Mouse (Mus musculus) lung, adult 18-20 months (tissue): ENCODE data around the gene Sugp1.
"Not testable (repeated sequence)": the region's sequence is repeated elsewhere in the genome, so short reads cannot be mapped to it uniquely, and the experiment has no call there.

Experiments used
- DNase-seq, 2 experiments: peaks; one replicate each; pipeline ENCODE4 v3.0.0; 2022; ENCODE audit warnings: mixed read lengths in 2 of 2

Sugp1 gene

DNA sequence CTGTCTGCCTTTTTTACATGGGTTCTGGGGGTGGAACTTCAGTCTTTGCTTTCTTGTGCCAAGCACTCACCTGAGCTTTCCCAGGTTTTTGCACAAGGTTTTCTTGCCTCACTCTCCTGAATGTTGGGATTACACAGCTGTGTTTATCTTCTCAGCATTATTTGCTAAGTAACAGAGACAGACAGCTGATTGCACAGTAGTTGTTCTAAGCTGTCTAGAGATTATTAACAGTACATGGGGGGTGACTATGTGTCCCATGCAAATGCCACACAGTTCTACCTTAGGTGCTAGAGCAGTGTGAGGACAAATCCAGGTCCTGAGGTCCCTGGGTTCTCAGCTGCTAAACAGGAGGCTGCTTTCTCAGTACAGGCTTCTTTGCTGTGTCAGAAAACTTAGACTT is 7.0 kb downstream of the Sugp1 start:
- no peak for DNase-seq

DNA sequence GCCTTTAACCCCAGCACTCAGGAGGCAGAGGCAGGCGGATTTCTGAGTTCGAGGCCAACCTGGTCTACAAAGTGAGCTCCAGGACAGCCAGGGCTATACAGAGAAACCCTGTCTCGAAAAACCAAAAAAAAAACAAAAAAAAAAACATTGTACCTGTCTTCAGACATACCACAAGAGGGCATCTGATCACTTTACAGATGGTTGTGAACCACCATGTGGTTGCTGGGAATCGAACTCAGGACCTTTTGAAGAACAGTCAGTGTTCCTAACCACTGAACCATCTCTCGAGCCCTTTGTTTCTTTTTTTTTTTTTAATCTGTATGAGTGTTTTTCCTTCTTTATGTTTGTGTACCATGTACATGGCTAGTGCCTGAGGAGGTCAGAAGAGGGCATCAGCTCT is 7.8 kb downstream of the Sugp1 start:
- DNase-seq: not testable (repeated sequence)

DNA sequence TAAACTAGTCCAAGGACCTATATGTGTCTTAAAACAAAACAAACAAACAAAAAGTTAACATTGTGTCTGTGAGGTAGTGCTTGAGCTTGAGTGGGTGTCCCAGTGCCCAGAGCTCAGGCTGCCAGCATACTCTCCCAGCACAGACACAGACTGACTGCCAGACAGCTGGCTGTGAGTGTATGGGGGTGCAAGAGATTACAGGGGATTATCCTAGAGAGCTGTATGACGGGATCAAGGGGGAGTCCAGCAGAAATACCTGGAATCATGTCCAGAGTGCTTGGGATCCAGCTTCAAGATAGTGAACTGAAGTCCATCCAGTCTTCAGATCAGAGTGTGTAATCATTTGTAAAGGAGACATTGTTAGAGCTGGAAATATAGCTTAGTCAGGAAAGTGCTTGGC is 15.1 kb downstream of the Sugp1 start:
- no peak for DNase-seq

DNA sequence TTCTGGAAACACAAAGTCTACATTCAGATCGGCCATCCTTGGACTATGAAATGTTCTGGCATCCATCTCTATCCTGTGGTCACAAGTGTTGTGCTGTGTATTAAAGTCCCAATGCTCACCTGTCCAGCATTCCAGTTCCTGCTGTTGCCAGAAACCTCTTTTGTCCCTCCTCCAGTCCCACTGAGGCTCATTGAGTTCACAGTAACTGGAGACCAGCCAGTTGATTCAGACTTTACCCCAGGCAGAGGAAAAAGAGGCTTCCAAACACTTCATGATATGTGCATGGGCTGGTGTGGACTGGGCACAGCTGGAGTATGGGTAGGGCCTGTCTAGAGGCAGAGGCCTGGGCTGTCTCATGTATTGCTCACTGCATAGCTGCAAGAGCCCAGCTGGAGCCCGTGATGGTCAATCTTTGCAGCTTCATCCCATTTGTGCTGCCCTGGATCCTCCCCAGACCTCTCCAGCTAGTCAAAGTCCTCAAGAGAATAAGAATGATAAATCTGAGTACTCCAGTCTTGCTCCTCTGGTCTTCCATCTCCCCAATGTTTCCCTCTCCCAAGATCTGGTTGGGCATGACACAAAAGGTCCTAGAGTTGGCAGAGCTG is 29.3 kb downstream of the Sugp1 start:
- DNase-seq: no peak

DNA sequence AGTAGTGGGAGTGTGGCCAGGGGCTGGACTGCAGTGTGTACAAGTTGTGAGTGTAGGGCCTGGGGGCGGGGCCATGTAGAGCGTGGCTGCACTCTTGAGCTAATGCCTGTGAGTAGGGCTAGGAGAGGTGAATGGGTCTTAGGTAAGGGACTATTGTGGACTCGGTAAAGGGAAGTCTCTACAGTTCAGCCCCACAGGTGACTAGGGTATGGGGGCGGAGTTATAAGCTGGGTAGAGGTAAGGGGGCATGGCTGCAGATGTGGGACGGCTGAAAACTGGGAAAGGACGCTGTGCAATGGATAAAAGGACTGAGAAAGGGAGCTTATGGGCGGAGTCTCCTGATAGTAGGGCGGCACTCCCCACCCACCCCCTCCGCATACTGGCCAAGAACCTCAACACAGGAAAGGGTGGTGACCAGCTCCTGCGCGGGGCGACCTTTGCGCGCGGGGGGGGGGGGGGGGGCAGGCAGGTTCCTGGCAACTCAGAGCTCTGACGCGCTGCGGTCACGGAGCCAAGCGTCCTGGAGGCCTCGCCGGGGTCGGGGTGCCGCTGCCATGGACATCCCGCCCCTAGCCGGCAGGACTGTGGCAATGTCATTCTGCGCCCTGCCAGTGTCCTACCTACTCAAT is 29.9 kb downstream of the Sugp1 start, which contains the start of gene Tm6sf2:
TSS of gene Tm6sf2 (plus strand) at position 484 of the 629 bp plus-strand sequence.
- DNase-seq: peak; percentile 52 to 74

DNA sequence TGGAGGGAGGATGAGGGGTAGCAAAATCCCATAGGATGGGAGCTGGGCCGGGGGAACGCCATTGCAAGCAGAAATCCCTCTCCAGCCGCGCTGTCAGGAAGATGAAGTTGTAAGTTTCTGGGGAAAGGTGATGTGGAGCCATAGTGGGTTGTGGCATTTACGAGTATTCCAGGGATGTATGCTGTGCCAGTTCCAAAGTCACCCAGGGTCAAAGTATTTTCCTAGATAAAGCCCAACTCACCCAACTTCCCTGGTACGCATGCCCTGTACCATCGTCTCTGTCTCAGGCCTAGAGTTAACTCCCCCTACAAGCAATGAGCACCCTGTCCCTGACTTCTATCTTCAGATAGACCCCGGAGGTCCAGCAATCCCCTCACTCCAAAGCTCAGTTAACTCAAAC is 30.5 kb downstream of the Sugp1 start:
- DNase-seq: no peak

DNA sequence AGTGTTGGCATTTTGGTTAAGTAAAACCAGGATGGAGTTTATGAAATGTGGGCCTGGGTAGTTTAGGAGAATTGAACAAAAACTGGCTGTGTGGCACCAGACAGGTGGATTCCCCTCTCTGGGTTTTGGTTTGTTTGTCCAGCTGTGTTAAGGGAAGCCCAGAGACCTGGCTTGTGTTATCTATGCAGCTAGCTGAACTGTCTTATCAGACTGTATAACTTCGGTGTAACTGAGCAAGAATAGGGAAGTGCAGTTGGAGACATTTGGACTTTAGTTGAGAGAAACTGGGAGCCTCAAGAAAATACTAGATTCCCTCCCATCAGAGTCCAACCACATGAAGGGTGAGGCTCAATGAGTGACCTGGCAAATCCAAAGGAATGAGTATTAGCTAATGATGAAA is 31.1 kb downstream of the Sugp1 start:
- DNase-seq: no peak

DNA sequence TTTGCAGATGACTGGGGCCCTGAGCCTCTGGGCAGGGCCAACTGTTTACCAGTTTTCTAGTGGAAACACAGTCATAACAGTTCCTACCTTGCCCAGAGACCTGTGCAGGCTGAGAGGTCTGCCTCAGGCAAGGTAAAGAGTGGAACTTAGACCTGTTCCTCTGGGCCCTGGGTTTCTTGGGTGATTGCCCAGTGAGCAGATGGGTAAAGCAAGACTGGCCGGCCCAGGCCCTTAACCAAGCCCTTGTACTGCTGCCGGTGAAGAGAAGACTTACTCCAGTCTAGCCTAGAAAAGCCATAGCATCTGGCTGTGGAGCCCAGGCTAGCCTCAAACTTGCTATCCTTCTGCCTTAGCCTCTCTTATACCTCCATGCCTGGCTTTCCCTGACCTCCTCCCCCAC is 39.4 kb downstream of the Sugp1 start:
- DNase-seq: no peak

DNA sequence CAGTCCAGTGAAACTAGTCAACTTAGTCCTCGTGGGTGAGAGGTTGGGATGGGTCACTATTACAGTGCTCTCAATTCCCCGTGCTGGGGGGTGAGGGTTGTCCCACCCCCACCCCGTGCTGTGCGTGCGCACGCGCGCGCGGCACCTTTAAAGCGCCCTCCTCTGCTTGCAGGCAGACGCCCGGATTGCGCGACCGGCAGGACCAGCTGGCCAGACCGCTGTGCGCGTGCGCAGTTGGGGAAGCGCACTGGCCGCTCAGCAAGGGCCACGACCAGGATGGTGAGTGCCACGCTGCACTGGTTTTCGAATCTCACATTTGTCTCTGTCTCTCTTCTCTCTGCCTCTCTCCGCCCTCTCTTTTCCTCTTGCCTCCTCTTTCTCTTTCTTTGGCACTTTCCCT is 40.7 kb downstream of the Sugp1 start, which contains the start of gene Hapln4:
TSS of gene Hapln4 (plus strand) at position 173 of the 400 bp plus-strand sequence.
- DNase-seq: peak; percentile 35 to 54

DNA sequence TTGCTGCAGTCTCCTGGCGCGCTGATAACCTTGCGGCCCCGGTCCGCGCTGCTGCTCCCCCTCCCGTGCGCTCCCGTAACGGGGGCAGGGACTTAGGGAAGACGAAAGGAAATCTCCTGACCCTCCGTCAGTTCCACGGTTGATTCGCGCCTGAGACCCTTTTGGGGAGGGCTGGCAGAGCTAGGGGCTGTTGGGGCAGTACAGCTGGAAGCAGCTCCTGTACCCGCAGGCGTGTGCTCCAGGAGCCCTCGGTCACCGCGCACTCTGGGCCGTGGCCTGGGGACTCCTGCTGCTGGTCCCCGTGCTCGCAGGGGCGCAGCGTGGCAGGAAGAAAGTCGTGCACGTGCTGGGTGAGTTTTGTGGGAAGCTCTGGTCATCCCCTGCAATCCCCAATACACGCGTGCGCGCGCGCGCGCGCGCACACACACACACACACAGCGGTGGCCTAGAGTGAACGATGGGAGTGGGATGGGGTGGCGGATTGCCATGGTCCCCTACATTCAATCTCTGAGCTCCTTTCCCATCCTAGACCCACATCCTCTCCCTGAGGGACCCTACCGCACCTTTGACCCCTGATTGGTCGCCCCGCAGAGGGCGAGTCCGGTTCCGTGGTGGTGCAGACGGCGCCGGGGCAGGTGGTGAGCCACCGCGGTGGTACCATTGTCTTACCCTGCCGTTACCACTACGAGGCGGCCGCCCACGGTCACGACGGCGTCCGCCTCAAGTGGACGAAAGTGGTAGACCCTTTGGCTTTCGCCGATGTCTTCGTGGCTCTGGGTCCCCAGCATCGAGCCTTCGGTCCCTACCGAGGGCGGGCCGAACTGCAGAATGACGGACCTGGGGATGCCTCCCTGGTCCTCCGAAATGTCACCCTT is 41.8 kb downstream of the Sugp1 start:
- DNase-seq: no peak

DNA sequence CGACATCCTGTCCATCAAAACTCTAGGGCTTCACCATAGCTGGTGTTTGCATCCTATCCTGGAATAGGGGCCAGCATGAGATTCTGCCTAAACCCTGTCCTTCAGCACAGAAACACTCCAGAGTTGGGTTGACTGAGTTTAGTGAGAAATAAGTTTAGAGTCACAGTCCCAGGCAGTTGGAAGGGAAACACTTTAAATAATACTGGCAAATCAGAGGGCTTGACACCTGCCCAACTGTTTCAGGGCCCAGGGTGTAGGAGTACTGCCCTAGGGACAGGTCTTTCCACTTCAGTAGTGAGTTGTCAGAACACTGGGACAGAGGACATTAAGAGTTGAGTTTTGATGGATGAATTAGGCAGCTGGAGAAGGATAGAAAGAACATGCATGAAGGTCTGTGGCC is 43.5 kb downstream of the Sugp1 start:
- DNase-seq: no peak

DNA sequence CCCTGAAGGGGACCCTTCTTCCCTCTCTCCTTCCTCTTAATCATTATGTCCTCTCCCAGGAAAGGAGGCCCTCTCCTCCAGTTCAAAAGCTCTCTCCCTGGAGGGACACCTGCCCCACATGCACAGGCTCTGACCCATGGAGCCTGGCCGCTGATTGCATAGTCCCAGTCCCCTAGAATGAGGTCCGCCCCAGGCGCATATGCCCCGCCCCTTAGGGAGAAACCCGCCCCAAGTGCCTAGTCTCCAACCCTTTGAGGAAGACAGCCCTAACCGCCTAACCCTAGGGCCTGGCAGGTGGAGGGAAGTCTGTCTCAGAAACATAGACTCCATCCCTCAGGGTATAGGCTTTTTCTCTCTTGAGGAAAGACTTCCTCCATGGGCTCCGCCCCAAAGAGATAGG is 44.6 kb downstream of the Sugp1 start:
- no peak for DNase-seq

DNA sequence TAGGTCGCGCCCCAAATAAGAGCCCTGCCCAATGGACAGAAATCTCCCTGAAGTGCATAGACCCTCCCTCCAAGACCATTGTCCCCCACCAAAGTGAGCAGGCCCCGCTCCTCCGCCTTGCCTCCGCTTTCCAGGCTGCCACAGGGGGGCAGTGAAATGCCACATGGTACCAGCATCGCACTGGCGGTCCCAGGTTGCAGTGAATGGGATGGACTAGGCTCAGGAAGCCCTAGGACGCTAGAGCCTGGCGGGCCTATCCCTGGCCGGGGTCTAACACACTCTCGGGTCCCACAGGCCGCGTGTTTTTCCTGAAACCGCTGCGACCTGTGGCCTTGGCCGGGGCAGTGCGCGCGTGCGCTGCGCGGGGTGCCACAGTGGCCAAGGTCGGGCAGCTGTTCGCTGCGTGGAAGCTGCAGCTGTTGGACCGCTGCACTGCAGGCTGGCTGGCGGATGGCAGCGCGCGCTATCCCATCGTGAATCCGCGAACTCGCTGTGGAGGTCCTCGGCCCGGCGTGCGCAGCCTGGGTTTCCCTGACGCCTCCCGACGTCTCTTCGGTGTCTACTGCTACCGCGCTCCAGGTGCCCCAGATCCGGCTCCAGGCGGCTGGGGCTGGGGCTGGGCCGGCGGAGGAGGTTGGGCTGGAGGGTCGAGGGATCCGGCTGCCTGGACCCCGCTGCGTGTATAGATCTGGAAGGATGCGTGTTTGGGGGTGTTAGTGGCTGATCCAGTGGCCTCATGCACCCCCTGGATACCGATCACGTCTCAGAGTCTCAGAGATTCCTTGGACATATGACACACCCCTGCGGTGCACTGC is 45.4 kb downstream of the Sugp1 start:
- DNase-seq: peak in 1 of 2 experiments; percentile 14

DNA sequence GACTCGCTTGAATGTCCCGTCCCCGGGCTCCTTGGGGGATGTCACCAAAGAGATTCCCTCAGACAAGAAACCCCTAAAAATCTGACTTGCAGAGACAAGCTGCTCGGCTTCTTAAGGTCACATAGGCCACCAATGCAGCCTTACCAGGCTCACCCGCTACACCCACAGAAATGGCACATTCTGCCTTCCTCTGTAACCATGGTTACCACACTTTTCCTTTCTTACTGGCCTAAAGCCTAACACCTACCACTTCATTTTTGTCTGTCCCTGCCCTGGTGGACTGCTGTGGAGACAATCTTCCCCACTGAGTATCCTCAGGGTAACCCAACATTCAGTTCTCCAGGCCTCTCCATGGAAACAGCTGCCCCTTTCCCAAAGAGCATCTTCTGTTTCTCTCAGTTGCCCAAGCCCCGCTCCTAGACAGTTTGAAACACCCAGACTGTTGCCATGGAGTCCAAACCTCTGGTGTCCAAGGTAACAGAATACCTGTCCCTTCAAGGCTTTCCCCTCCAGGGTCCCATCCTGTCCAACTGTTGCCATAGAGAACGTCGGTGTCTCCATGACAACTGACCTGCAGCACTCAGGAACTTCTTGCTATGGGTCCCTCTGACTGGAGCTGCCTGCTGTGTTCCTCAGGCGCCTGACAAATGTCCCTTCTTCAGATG is 46.8 kb downstream of the Sugp1 start:
- DNase-seq: no peak

DNA sequence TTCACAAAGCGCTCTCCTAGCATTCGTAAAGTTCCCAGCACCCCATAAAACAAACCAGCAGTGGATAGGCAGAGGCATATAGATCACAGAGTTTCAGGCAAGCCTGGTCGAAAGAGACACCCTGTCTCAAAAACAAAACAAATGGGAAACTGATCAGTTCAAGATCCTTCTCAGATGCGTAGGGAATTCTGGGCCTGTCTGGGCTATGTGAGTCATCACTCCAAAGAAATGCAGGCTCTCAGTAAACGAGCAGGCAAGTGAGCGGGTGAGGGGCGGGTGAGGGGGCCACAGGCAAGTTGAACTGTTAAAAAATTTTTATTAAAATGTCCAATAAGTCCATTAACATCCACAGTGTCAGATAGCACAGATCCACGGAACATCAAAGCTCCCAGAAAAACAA is 50.2 kb downstream of the Sugp1 start:
- DNase-seq: no peak

DNA sequence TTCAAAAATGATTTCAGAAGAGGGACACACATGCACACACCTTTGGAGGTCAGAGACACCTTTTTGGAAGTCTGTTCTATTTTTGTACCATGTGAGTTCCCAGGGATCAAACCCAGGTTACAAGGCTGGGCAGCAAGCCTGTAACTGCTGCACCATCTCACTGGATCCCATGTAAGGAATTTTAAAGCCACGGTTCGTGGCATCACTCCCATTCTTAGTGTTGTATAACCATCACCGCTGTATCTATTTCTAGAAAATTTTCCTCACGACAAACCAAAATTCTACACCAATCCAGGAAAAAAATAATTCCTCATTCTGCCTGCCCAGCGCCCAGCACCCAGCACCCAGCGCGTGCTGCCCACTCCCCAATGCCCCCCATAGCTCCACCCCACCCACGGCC is 56.7 kb downstream of the Sugp1 start:
- DNase-seq: no peak

DNA sequence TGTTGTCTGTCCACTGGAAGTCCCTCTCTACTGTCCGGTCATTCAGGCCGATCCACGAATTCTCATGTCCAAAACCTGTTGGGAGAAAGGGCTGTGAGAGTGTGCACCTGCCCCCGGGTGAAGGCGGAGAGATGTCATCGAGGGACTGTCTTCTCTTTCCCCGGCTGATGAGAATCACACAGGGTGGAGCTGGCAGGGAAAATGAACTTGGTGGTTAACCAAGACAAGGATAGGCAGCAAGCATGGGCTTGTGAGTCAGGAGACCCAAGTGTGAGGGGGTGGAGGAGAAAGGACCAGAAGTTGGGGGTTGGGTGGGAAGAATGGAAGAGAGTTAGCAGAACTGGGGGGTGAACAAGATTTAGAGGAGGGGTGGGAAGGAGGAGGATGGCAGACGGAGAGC is 57.6 kb downstream of the Sugp1 start:
- no peak for DNase-seq

DNA sequence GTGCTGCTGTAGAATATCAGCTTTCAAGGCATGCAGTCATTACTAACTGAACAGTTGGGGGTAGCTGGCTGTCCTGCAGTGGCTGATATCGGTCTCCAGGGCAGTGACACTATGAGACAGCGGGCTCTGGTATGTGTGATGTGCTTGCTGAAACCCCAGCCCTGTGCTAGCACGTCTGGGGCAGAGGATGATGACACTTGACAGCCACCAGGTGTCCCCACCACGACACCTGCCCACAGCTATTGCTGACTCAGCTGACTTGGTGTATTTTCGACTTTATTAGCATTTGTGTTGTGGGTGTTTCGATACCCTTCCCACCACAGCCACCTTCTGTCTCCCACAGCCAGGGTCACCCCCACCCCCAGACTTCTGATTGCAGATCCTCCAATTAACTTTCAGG is 61.9 kb downstream of the Sugp1 start:
- peak in 1 of 2 experiments; percentile 23 for DNase-seq

DNA sequence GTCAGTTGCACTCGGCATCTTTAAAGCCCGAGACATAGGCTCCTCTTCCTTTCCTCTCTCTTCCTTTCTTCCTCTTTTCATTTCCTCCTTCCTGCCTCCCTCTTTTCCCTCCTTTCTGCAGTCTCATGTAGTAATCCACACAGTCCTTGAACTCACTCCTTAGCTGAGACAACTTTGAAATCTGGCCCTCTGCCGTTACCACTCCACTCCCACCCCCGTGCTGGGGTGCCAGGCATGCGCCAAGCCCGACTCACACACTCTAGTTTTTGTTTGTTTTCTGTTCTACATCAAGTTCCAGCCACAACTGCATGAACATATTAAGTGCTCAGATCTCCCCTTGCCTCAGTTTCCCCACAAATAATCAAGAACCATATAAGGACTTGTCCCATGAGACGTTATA is 62.3 kb downstream of the Sugp1 start:
- no peak for DNase-seq

DNA sequence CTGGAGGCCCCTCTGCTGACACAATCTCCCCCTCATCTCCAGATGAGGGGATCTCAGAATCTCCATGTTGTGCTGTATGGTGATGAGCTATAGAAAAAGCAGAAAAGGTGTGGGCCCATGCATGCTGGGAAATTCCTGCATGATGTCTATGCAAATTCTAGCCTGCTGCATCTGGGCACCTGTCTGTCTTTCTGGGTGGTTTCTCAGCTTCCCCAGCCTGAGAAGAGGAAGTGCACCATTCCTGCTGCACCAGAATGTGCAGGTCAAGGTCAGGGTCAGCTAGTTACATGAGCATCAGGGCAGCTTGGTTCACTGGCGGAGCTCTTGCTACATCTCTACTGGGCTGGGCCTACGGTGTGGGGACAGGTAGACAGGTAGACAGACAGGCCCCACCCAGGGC is 67.8 kb downstream of the Sugp1 start:
- no peak for DNase-seq

DNA sequence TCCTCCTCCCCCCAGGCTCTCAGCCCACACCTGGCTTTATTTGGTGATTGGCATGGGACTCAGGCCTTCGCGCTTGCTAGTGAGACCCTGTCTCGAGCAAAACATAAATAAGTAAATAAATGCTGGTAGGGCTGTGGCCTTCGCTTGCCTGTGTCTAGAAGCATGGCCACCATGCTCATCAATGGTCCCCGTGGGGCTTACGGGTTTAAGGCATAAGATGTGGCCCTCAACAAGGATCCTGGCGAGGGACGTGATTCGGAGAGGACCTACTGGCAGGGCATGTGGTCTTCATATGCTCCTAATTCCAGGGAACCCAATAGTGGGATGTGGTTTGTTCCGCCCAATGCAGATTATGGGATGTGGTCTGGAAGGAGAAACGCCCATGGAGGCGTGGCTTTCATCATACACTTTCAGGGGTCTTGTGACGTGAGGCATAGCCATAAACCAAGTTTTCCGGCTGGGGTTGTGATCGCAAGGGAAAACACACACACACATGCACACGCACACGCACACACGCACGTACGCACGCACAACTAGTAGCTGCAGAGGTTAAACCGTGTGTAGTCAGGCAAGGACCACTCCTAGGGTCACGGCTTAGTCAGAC is 68.7 kb downstream of the Sugp1 start:
- no peak for DNase-seq

DNA sequence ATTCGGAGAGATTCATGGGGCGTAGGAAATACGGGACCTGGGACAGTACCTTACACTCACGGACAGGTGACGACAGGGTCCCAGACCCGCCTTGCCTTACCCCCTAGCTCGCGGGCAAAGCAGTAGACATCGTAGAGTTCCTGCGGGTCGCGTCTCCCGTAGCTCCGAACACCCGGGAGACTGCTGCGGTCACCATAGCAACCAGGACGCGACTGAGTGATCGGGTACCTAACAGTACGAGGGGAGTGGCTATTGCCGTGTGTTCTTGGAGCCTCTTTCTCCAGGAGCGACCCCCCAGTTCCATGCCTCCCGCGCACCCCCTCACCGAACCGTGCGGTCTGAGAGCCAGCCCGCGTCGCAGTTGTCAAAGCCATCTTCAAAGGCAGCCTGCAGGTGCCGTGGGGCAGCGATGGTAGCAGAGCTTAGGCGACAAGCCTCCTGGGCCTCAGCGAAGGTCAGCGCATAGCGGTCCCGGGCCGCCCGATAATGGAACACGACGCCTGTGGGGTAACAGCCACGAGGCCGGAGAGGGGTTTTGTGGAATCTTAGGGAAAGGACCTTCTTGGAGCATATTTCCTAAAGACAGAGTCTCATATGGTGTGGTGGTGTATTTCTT is 69.9 kb downstream of the Sugp1 start:
- DNase-seq: no peak
